Mouse (Mus musculus): ENCODE measurements around the gene Gm16429. TPM values are rescaled to one million over a fixed set of nuclear protein-coding genes. Genes with fewer than 3 reads are reported as not detected.
"Not testable (repeated sequence)": the region's sequence is repeated elsewhere in the genome, so short reads cannot be mapped to it uniquely, and the experiment has no call there.

Gene Gm16429
- total RNA-seq (2014; rRNA removed) (not detected in 2 replicates), polyA plus RNA-seq (2015; fragmentation: Nextera tagmentation; extraction: Ambion mirVana) (not detected in 2 replicates)

DNA sequence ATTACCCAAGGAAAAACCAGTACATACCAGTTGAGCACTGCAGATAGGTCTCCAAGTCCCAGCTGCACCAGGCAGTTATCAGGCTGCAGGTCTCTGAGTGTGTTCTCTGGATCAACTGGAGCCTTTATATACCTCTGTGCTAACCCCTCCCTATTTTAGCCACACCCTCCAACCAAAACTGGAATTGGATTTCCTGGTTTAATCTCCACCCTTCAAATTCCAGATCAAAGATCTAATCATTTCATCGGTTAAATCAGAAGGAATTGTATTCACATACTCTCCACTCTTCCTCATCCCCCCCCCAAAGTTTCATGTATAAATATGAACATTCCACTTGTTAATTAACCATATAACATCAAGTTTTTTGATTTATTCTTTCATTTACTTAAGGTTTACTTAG is at the start of gene Gm16429:
Gene Gm16429 (minus strand): TSS at position 101 of the 400 bp plus-strand sequence.
- H3K4me1 ChIP-seq (ENCODE audit: insufficient read depth); H3K4me3 ChIP-seq (ENCODE audit: low read depth, low read length); H3K27me3 ChIP-seq (ENCODE audit: insufficient read depth, low read length); DNase-seq; H3K9ac ChIP-seq; ATAC-seq; H3K27ac ChIP-seq (ENCODE audit: low read depth, low read length); H3K4me2 ChIP-seq (ENCODE audit: low read depth); H3K36me3 ChIP-seq (ENCODE audit: insufficient read depth); H3K9me3 ChIP-seq (ENCODE audit: low read length): not testable (repeated sequence)
- WGBS: no CpG with 5 or more reads among the region's 1 CpGs

Other genes starting within 250 kb of the Gm16429 start
- not detected in 2 replicates for gene Gm7792, start 85.3 kb downstream of the Gm16429 start, total RNA-seq (2014; rRNA removed)
- gene Gm7792, start 85.3 kb downstream of the Gm16429 start, polyA plus RNA-seq (2015; fragmentation: Nextera tagmentation; extraction: Ambion mirVana): not detected in 2 replicates
- gene BC061212, start 141.5 kb upstream of the Gm16429 start, total RNA-seq (2014; rRNA removed): not detected in 2 replicates
- gene BC061212, start 141.5 kb upstream of the Gm16429 start, polyA plus RNA-seq (2015; fragmentation: Nextera tagmentation; extraction: Ambion mirVana): not detected in 2 replicates
- gene Gm6351, start 147.3 kb upstream of the Gm16429 start, total RNA-seq (2014; rRNA removed): not detected in 2 replicates
- not detected in 2 replicates for gene Gm6351, start 147.3 kb upstream of the Gm16429 start, polyA plus RNA-seq (2015; fragmentation: Nextera tagmentation; extraction: Ambion mirVana)

Data from forebrain, postnatal 0 days (tissue).